Mouse (Mus musculus) gastrocnemius, adult 8-10 months (tissue): ENCODE results near the gene Asf1b. TPM values are rescaled to one million over a fixed set of nuclear protein-coding genes. Genes with fewer than 3 reads are reported as not detected.

Source experiments
- DNase-seq, 2 experiments: peaks; one replicate each; pipeline ENCODE4 v3.0.0; 2022; ENCODE audit warnings: low spot score in 2 of 2
- microRNA-seq: library from miRNA; unstranded; fragments of <30 nt; microRNA quantifications from one replicate; pipeline ENCODE4 v1.2.0, GENCODE M21; 2022
- total RNA-seq, 4 experiments: library from RNA; stranded (reverse); gene quantifications; 2 replicates each; pipeline ENCODE4 v1.2.4; 2022

The Asf1b gene
- total RNA-seq, 4 experiments from 2014 or later = 0.31 to 0.56 (median 0.41) TPM

- DNase-seq = no peak
Measured at GRCm38 (mm10) chr8:84015833-84016232, 60.5 kb downstream of the Asf1b start.

DNA sequence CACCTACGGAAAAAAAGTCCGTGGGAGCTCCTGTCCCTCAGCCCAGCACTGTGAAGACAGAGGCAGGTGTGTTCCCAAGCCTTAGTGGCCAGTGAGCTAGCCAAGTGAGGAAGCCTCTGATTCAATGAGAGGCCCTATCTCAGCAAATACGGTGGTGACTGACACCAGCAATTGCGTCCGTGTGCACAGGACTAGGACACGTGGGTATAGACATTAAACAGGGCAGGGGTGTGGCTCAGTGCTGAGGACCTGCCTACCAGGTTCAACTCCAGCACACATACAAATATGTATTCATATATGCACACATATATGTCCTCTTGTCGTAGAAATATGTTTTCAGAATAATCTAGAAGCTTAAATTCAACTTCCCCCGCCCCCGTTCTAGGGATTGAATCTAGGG is 64.4 kb downstream of the Asf1b start:
- no peak for DNase-seq

Small RNA genes lying within 50 kb of the gene (microRNA-seq; reads per million reads assigned to microRNA genes)
- gene Gm44330 (not detected), gene Gm44450 (not detected), gene Mir1199 (24.9 reads per million, percentile 25 among the genes with 10 or more reads in this experiment), gene Mir8111 (52.4 reads per million, percentile 42 among the genes with 10 or more reads in this experiment)

Other genes with a start within 250 kb of the Asf1b start
- gene Ddx39, start 240.3 kb upstream of the Asf1b start, total RNA-seq = 10 to 100 TPM; 10.6 to 12.0 (median 11.7) TPM
- gene Adgre5, start 214.2 kb upstream of the Asf1b start, total RNA-seq = 10 to 100 TPM; 14.6 to 17.2 (median 15.6) TPM
- 10 to 100 TPM in 2 of 4 experiments, 1 to 10 TPM in 2; 9.8 to 17.5 (median 12.5) TPM for gene Adgrl1, start 55.4 kb upstream of the Asf1b start, total RNA-seq
- gene Gm10644, start 302 bp upstream of the Asf1b start, total RNA-seq = under 1 TPM; 0.24 to 0.94 (median 0.58) TPM
- 100 to 1,000 TPM; 144 to 161 (median 159) TPM for gene Prkaca, start 17.5 kb downstream of the Asf1b start, total RNA-seq
- gene Samd1, start 42.2 kb downstream of the Asf1b start, total RNA-seq = 10 to 100 TPM; 14.6 to 17.7 (median 16.2) TPM
- gene 1700067K01Rik, start 46.0 kb downstream of the Asf1b start, total RNA-seq = not detected
- gene 2210011C24Rik, start 56.7 kb downstream of the Asf1b start, total RNA-seq = 1 to 10 TPM; 1.1 to 3.9 (median 2.5) TPM
- gene Palm3, start 66.0 kb downstream of the Asf1b start, total RNA-seq = under 1 TPM in 2 of 4 experiments, not detected in 2; 0.11 to 0.16 TPM
- gene Il27ra, start 87.1 kb downstream of the Asf1b start, total RNA-seq = under 1 TPM; 0.27 to 0.56 (median 0.43) TPM
- gene Rln3, start 89.5 kb downstream of the Asf1b start, total RNA-seq = not detected
- gene Gm10643, start 109.6 kb downstream of the Asf1b start, total RNA-seq = 1 to 10 TPM in 2 of 4 experiments, under 1 TPM in 2; 0.77 to 1.4 (median 1.1) TPM
- 1 to 10 TPM; 3.1 to 4.9 (median 3.8) TPM for gene Rfx1, start 111.3 kb downstream of the Asf1b start, total RNA-seq
- gene Dcaf15, start 149.3 kb downstream of the Asf1b start, total RNA-seq = 1 to 10 TPM; 4.3 to 5.2 (median 4.7) TPM
- gene Podnl1, start 170.5 kb downstream of the Asf1b start, total RNA-seq = not detected
- gene Cc2d1a, start 192.4 kb downstream of the Asf1b start, total RNA-seq = 10 to 100 TPM; 14.0 to 20.0 (median 15.4) TPM
- gene 4930432K21Rik, start 192.5 kb downstream of the Asf1b start, total RNA-seq = under 1 TPM; 0.16 to 0.46 (median 0.30) TPM
- gene Nanos3, start 229.7 kb downstream of the Asf1b start, total RNA-seq = not detected